Mouse (Mus musculus) midbrain, embryonic 16.5 days (tissue): Measurements from ENCODE around the gene Tbxa2r. TPM values are rescaled to one million over a fixed set of nuclear protein-coding genes. Genes with fewer than 3 reads are reported as not detected.
A peak's percentile ranks its signal among the peaks of the same experiment; 100 is the strongest.

Experiments used
- ATAC-seq: fragments of 200-750 bp; cut with Nextera tagmentation; 2 replicates; pipeline ENCODE4 v1.8.0; 2017; ENCODE audit warnings: moderate TSS enrichment
- H3K27ac ChIP-seq: fragments of 300-500 bp; sonication (generic); 2 replicates; pipeline ENCODE4 v1.5.1; 2014; ENCODE audit warnings: mild to moderate bottlenecking, low read length, mixed read lengths
- H3K27me3 ChIP-seq: fragments of 300-500 bp; sonication (generic); 2 replicates; pipeline ENCODE4 v1.6.1; 2014; ENCODE audit warnings: low read depth, low read length, mixed read lengths; ENCODE audit not compliant: control insufficient read depth, insufficient read depth
- H3K36me3 ChIP-seq: fragments of 300-500 bp; sonication (generic); 2 replicates; pipeline ENCODE4 v1.6.1; 2014; ENCODE audit warnings: mild to moderate bottlenecking, low read length, moderate library complexity, mixed read lengths; ENCODE audit not compliant: control insufficient read depth, insufficient read depth
- H3K4me1 ChIP-seq: fragments of 300-500 bp; sonication (generic); 2 replicates; pipeline ENCODE4 v1.6.1; 2014; ENCODE audit warnings: mild to moderate bottlenecking, low read length, mixed read lengths; ENCODE audit not compliant: control insufficient read depth, insufficient read depth
- H3K4me2 ChIP-seq: fragments of 300-500 bp; sonication (generic); 2 replicates; pipeline ENCODE4 v1.6.1; 2014; ENCODE audit warnings: mild to moderate bottlenecking, low read length, mixed read lengths
- H3K4me3 ChIP-seq: fragments of 300-500 bp; sonication (generic); 2 replicates; pipeline ENCODE4 v1.5.1; 2014; ENCODE audit warnings: low read depth, mild to moderate bottlenecking, low read length, moderate library complexity, mixed read lengths
- H3K9ac ChIP-seq: fragments of 300-500 bp; sonication (generic); 2 replicates; pipeline ENCODE4 v1.6.1; 2014; ENCODE audit warnings: low read depth, low read length, mixed read lengths
- H3K9me3 ChIP-seq: fragments of 300-500 bp; sonication (generic); replicated peaks from 2 replicates; pipeline ENCODE4 v1.6.1; 2014; ENCODE audit warnings: mild to moderate bottlenecking, low read length, mixed read lengths; ENCODE audit not compliant: control insufficient read depth, poor library complexity, severe bottlenecking
- WGBS: fragments of 180-500 bp; shearing (Covaris S2); extraction: QIAGEN DNeasy Blood & Tissue Kit; methylation state at CpG from one replicate; pipeline ENCODE4 v1.1.7; 2014; 5-methylcytosine and 5-hydroxymethylcytosine counted together
- polyA plus RNA-seq: library from polyadenylated mRNA; unstranded; fragments of >200 nt; fragmentation: Nextera tagmentation; extraction: Ambion mirVana; gene quantifications from 2 replicates; pipeline ENCODE4 v1.2.1, GENCODE M21; 2015

The Tbxa2r gene
- polyA plus RNA-seq, 1 experiment from 2014 or later: 4.8 TPM

DNA sequence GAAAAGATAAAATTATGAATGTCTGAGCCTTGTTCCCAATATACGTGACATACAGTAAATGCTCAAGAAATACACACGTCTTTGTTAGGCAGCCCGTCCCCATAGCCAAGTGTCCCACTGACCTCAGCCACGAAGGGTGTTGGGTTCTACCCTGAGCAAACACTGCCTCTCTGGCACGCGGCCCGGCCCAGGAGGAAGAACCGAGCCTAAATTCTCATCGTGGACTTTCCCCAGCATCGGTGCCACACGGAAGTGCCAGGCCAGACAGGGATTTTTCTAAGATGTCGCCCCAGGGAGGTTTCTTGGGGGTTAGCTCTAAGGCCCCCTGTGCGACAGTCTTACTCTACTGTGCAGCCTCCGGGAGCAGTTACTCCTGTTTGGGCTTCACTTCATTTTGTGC lies 38.7 kb upstream of the Tbxa2r start:
- ATAC-seq: no peak
- WGBS: 69% methylated on average over 14 of the region's 14 CpGs

GRCm38 (mm10) chr10:81290698-81291460 lies 37.7 kb upstream of the Tbxa2r start:
- WGBS: 14% methylated on average over 24 of the region's 24 CpGs
- Histone ChIP-seq H3K27me3 (peaks cover 18% of the 10 kb centered on the region), H3K9me3 (no peaks in the 10 kb centered on the region), H3K27ac (no peak overlapping the region), H3K4me2 (peak overlapping the region; percentile 23), H3K36me3 (no peaks in the 10 kb centered on the region), H3K4me3 (peak overlapping the region; percentile 11; the same call in 1 of the 2 replicates), H3K4me1 (peaks cover 19% of the 10 kb centered on the region), H3K9ac (no peak overlapping the region)
- no peak for ATAC-seq

More for the DNA sequence above, 38.7 kb upstream of the Tbxa2r start:
- H3K27ac ChIP-seq: no peak overlapping the region
- no peaks in the 10 kb centered on the region for H3K9me3 ChIP-seq
- no peak overlapping the region for H3K4me3 ChIP-seq
- H3K4me2 ChIP-seq: no peak overlapping the region
- H3K27me3 ChIP-seq: peaks cover 22% of the 10 kb centered on the region
- no peaks in the 10 kb centered on the region for H3K36me3 ChIP-seq
- H3K9ac ChIP-seq: no peak overlapping the region
- H3K4me1 ChIP-seq: peaks cover 15% of the 10 kb centered on the region

DNA sequence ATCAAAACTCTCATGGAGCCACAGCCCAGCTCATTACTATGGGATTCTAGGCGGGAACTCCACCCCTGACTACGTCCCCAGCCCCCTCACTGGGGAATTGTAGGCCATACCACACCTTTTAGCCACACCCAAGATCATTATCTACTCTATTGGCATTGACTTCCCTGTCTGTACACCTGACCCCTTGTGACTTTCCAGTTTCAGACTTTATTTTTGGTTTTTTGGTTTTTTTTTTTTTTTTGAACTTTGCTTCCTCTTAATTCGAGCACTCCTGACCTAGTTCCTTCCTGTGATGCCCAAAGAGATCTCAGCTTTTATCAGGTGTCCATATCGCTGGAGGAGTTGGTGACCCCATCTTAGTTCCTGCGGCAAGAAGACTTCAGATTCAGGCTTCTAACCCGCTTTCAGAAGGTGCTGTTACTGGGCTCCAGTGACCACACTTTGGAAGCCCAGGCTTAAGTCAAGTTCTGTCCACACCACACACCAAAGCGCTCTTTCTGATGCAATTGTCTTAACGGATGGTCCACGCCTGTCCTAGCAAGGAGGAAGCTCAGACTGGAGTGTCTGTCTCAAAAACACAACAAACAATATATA lies 36.9 kb upstream of the Tbxa2r start, which contains the start of gene Tjp3:
Tjp3 (minus strand) TSS at position 71 of the 594 bp plus-strand sequence.
- H3K9me3 ChIP-seq: no peaks in the 10 kb centered on the region
- WGBS: 82% methylated on average over 9 of the region's 9 CpGs
- peak within 1 kb of the TSS; percentile 89; the same call in 1 of the 2 replicates for H3K4me3 ChIP-seq

DNA sequence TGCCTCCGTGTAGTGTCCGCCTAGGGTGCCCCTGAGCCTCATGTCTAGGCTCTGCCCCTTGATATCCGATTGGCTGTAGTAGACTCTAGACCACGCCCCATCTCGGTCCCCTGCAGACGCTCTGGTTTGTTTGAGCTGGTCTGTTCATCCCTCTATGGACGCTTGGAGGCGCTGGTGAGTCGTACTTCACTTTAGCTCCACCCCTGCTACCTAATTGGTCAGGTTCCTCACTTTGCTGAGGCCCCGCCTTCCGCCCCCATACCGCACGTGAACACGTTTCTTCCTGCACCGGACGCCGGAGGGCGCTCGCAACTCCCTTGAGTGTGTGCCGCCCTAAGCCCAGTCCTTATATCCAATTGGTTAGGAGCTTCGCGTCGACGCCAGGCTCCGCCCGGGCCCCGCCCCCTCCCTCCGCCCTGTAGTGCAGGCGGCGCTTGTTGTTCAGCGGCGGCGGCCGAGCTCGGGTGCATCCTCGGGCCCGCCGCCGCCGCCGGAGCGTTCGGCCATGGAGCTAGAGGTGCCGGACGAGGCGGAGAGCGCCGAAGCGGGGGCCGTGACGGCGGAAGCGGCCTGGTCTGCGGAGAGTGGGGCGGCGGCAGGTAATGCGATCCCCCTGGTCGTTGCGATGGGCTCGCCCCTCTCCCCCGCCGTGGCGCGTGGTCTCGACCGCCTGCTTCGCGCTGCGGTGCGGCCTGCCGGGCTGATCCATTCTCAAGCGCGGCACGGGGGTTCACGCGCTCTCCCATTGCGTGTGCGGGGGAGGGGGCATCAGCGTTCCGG lies 35.8 kb upstream of the Tbxa2r start, which contains the start of gene Pip5k1c:
Pip5k1c (plus strand) TSS at position 410 of the 780 bp plus-strand sequence.
- H3K36me3 ChIP-seq: no peaks in the 10 kb centered on the region
- H3K4me3 ChIP-seq: peak within 1 kb of the TSS; percentile 89
- H3K27ac ChIP-seq: peak within 1 kb of the TSS; percentile 89
- H3K9ac ChIP-seq: peak within 1 kb of the TSS; percentile 93
- H3K4me2 ChIP-seq: peak within 1 kb of the TSS; percentile 66
- peaks cover 19% of the 10 kb centered on the region for H3K4me1 ChIP-seq
- ATAC-seq: peak; percentile 94
- H3K27me3 ChIP-seq: peaks cover 18% of the 10 kb centered on the region
- no peaks in the 10 kb centered on the region for H3K9me3 ChIP-seq
- under 1% methylated on average over 53 of the region's 80 CpGs for WGBS

More for the DNA sequence above, 36.9 kb upstream of the Tbxa2r start, which contains the start of gene Tjp3:
- no peak for ATAC-seq
- H3K4me1 ChIP-seq: peaks cover 19% of the 10 kb centered on the region
- H3K27ac ChIP-seq: no peak within 1 kb of the TSS
- no peak within 1 kb of the TSS for H3K9ac ChIP-seq
- H3K27me3 ChIP-seq: peaks cover 18% of the 10 kb centered on the region
- H3K36me3 ChIP-seq: no peaks in the 10 kb centered on the region
- H3K4me2 ChIP-seq: peak within 1 kb of the TSS; percentile 23

- H3K36me3 ChIP-seq: no peaks in the 10 kb centered on the region
- no peaks in the 10 kb centered on the region for H3K9me3 ChIP-seq
- H3K27ac ChIP-seq: peak overlapping the region; percentile 89
- WGBS: 4% methylated on average over 25 of the region's 25 CpGs
- peak overlapping the region; percentile 66 for H3K4me2 ChIP-seq
- peaks cover 19% of the 10 kb centered on the region for H3K4me1 ChIP-seq
- peak overlapping the region; percentile 89 for H3K4me3 ChIP-seq
- H3K27me3 ChIP-seq: peaks cover 14% of the 10 kb centered on the region
- H3K9ac ChIP-seq: peak overlapping the region; percentile 93
- no peak for ATAC-seq
These were observed 35.0 kb upstream of the Tbxa2r start for GRCm38 (mm10) chr10:81293334-81294030.

DNA sequence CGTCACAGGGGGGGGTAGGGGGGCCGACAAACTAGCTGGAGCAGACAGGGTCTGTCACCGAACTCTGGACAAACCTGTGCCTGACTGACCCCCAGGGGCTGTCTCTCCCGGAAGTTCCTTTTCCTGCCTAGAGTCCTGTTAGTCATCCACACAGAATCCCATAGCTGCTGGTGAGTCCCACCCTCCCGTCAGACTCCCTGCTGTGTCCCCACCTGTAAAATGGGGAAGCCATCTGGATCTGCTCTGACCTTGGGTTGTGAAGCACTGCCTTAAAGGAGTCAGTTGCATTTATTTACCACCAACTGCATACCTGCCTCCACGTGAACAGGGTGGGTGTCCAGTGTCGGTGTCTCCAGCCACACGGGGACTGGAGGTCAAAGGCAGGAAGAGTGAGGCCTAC lies 34.1 kb upstream of the Tbxa2r start:
- WGBS: 67% methylated on average over 8 of the region's 8 CpGs
- H3K4me3 ChIP-seq: peak overlapping the region; percentile 89
- peak overlapping the region; percentile 93 for H3K9ac ChIP-seq
- H3K27me3 ChIP-seq: peaks cover 14% of the 10 kb centered on the region
- no peaks in the 10 kb centered on the region for H3K36me3 ChIP-seq
- no peak overlapping the region for H3K27ac ChIP-seq
- H3K9me3 ChIP-seq: no peaks in the 10 kb centered on the region
- ATAC-seq: no peak
- H3K4me1 ChIP-seq: peaks cover 19% of the 10 kb centered on the region
- H3K4me2 ChIP-seq: peak overlapping the region; percentile 66

DNA sequence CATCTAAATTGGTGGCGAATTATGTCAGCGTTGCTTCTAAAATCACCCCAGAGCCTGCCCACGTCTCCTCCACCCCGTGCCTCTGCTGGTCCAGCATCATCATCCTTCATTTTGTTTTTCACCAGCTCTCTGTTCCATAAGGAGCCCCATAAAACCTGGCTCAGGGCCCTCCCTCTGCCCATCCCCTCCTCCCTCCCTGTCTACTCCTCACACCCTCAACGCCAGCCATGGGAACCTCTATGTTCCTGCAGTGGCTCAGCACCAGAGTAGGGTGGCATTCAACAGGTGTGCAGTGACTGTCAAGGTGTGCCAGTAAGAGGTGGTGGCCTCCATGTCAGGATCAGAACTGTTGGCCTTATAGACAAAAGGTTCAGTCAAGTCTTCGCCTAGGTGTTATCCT lies 33.3 kb upstream of the Tbxa2r start:
- no peaks in the 10 kb centered on the region for H3K9me3 ChIP-seq
- ATAC-seq: no peak
- no peak overlapping the region for H3K27ac ChIP-seq
- H3K9ac ChIP-seq: no peak overlapping the region
- H3K4me1 ChIP-seq: peaks cover 19% of the 10 kb centered on the region
- no peak overlapping the region for H3K4me3 ChIP-seq
- peaks cover 11% of the 10 kb centered on the region for H3K27me3 ChIP-seq
- no peaks in the 10 kb centered on the region for H3K36me3 ChIP-seq
- WGBS: 97% methylated on average over 6 of the region's 6 CpGs
- no peak overlapping the region; the same call in 1 of the 2 replicates for H3K4me2 ChIP-seq

- no peaks in the 10 kb centered on the region for H3K9me3 ChIP-seq
- no peak overlapping the region for H3K4me3 ChIP-seq
- H3K36me3 ChIP-seq: no peaks in the 10 kb centered on the region
- no peak for ATAC-seq
- H3K27ac ChIP-seq: no peak overlapping the region
- H3K9ac ChIP-seq: no peak overlapping the region
- H3K4me1 ChIP-seq: peaks cover 19% of the 10 kb centered on the region
- WGBS: 86% methylated on average over 6 of the region's 6 CpGs
- no peak overlapping the region for H3K4me2 ChIP-seq
- no peaks in the 10 kb centered on the region for H3K27me3 ChIP-seq
These were observed 31.3 kb upstream of the Tbxa2r start for GRCm38 (mm10) chr10:81297246-81297645.
